Mouse (Mus musculus): ENCODE results near the gene Pde6h. TPM values are rescaled to one million over a fixed set of nuclear protein-coding genes. Genes with fewer than 3 reads are reported as not detected.

The Pde6h gene
- polyA plus RNA-seq, 1 experiment from 2014 or later, result not detected

GRCm38 (mm10) chr6:136898222-136898621, 25.4 kb upstream of the Pde6h start:
- H3K9ac ChIP-seq, result no peak overlapping the region
- no peak overlapping the region for H3K4me3 ChIP-seq
- no peak overlapping the region for H3K4me2 ChIP-seq (replicated peaks)
- no peaks in the 10 kb centered on the region for H3K36me3 ChIP-seq
- no peaks in the 10 kb centered on the region for H3K27me3 ChIP-seq
- H3K9me3 ChIP-seq (replicated peaks), result no peaks in the 10 kb centered on the region
- WGBS, result 72% methylated on average over 4 of the region's 4 CpGs
- H3K27ac ChIP-seq, result no peak overlapping the region
- H3K4me1 ChIP-seq, result no peaks in the 10 kb centered on the region
- ATAC-seq (ENCODE audit: low FRiP score), result no peak

DNA sequence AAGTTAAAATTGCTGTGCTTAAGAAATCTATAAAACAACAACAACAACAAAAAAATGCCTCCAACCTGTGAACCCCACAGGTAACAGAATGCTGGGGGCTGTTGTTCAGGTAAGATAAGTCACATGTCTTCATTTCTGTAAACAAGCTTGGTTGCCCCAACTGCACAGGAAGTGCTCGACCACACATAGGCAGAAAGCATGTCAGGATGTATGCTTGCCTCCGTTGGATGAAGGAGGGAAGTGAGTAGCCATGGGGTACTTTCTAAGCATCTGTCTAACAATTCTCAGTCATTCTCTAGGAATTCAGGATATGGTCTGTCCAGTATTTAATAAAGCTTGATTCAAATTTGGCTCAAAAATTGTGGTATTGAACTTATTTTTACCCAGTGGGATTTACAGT, 24.7 kb upstream of the Pde6h start:
- Histone ChIP-seq H3K4me3 (no peak overlapping the region), H3K27me3 (no peaks in the 10 kb centered on the region), H3K36me3 (no peaks in the 10 kb centered on the region), H3K27ac (no peak overlapping the region), H3K9ac (no peak overlapping the region), H3K4me1 (no peaks in the 10 kb centered on the region), H3K9me3 (replicated peaks) (no peaks in the 10 kb centered on the region), H3K4me2 (replicated peaks) (no peak overlapping the region)
- ATAC-seq (ENCODE audit: low FRiP score), result no peak
- WGBS, result 82% methylated on average over 2 of the region's 2 CpGs

- ATAC-seq (ENCODE audit: low FRiP score), result no peak
- 72% methylated on average over 4 of the region's 4 CpGs for WGBS
Measured at GRCm38 (mm10) chr6:136900369-136901009, 23.1 kb upstream of the Pde6h start.

DNA sequence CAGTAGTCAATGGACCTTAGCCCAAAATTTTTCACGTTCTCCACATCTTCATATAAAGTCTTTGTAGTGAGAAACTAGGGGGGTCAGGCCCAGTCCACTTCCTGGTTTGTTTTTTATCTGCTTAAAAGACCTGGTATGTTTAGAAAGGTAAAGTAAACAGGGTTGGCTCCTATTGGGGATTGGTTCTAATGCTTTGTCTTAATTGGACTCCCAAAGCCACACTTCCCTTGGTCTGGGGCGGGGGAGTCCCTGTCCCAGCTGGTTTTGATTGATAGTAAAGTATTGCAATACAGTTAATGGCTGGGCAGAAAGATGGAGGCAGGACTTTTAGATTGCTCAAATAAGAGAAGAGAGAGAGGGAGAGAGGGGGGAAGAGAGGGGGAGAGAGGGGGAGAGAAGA, 22.6 kb upstream of the Pde6h start:
- H3K27me3 ChIP-seq, result no peaks in the 10 kb centered on the region
- no peaks in the 10 kb centered on the region for H3K36me3 ChIP-seq
- H3K27ac ChIP-seq, result no peak overlapping the region
- ATAC-seq (ENCODE audit: low FRiP score), result no peak
- no peaks in the 10 kb centered on the region for H3K9me3 ChIP-seq (replicated peaks)
- H3K4me3 ChIP-seq, result no peak overlapping the region
- H3K4me2 ChIP-seq (replicated peaks), result no peak overlapping the region
- no peaks in the 10 kb centered on the region for H3K4me1 ChIP-seq
- no peak overlapping the region for H3K9ac ChIP-seq
- WGBS, result 80% methylated on average over 2 of the region's 2 CpGs

More at GRCm38 (mm10) chr6:136900369-136901009, 23.1 kb upstream of the Pde6h start:
- no peaks in the 10 kb centered on the region for H3K36me3 ChIP-seq
- H3K9ac ChIP-seq, result no peak overlapping the region
- H3K9me3 ChIP-seq (replicated peaks), result no peaks in the 10 kb centered on the region
- no peak overlapping the region for H3K27ac ChIP-seq
- H3K4me1 ChIP-seq, result no peaks in the 10 kb centered on the region
- no peak overlapping the region for H3K4me2 ChIP-seq (replicated peaks)
- no peak overlapping the region for H3K4me3 ChIP-seq
- H3K27me3 ChIP-seq, result no peaks in the 10 kb centered on the region

GRCm38 (mm10) chr6:136902527-136902926, 21.1 kb upstream of the Pde6h start:
- peaks cover 3% of the 10 kb centered on the region for H3K4me1 ChIP-seq
- no peak for ATAC-seq (ENCODE audit: low FRiP score)
- no peaks in the 10 kb centered on the region for H3K27me3 ChIP-seq
- no peak overlapping the region for H3K4me3 ChIP-seq
- no peak overlapping the region for H3K4me2 ChIP-seq (replicated peaks)
- no peak overlapping the region for H3K27ac ChIP-seq
- H3K36me3 ChIP-seq, result no peaks in the 10 kb centered on the region
- no peak overlapping the region for H3K9ac ChIP-seq
- no peaks in the 10 kb centered on the region for H3K9me3 ChIP-seq (replicated peaks)
- 91% methylated on average over 9 of the region's 9 CpGs for whole genome bisulfite sequencing

DNA sequence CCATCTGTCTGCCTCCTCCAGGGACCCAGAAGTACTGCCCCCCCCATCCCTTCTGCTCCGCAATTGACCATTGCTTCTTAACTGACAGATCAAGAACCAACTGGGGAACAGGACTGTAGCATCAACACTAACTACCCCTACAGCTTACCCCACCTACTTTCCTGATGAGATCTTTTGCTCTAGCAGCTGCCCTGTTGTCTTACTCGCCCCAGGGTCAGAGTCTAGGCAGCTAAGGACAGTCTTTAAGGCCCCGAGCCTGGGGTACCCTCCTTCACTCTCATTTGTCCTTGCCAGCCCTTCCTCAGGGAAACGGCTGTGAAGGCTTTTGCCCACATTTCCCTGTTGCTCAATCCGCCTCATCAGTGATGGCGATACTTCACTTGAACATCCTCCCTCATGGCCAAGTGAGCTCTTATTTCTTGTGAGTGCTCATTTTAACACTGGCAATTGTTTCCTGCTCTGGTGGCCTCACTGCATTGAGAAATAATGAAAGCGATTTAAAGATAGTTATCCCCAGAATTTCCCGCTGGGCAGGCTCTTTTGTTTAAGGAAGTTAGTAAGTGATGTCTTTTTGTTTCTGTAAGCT, 19.7 kb upstream of the Pde6h start:
- H3K4me2 ChIP-seq (replicated peaks), result no peak overlapping the region
- no peaks in the 10 kb centered on the region for H3K36me3 ChIP-seq
- peaks cover 3% of the 10 kb centered on the region for H3K4me1 ChIP-seq
- no peak overlapping the region for H3K9ac ChIP-seq
- ATAC-seq (ENCODE audit: low FRiP score), result no peak
- no peaks in the 10 kb centered on the region for H3K9me3 ChIP-seq (replicated peaks)
- H3K27ac ChIP-seq, result no peak overlapping the region
- WGBS, result 65% methylated on average over 8 of the region's 8 CpGs
- H3K27me3 ChIP-seq, result no peaks in the 10 kb centered on the region
- no peak overlapping the region for H3K4me3 ChIP-seq

GRCm38 (mm10) chr6:136906283-136906936, 17.2 kb upstream of the Pde6h start:
- no peak overlapping the region for H3K4me2 ChIP-seq (replicated peaks)
- H3K27ac ChIP-seq, result no peak overlapping the region
- peaks cover 3% of the 10 kb centered on the region for H3K4me1 ChIP-seq
- WGBS, result 81% methylated on average over 19 of the region's 19 CpGs
- no peaks in the 10 kb centered on the region for H3K27me3 ChIP-seq
- H3K4me3 ChIP-seq, result no peak overlapping the region
- no peaks in the 10 kb centered on the region for H3K36me3 ChIP-seq
- no peak for ATAC-seq (ENCODE audit: low FRiP score)
- H3K9me3 ChIP-seq (replicated peaks), result no peaks in the 10 kb centered on the region
- H3K9ac ChIP-seq, result no peak overlapping the region

DNA sequence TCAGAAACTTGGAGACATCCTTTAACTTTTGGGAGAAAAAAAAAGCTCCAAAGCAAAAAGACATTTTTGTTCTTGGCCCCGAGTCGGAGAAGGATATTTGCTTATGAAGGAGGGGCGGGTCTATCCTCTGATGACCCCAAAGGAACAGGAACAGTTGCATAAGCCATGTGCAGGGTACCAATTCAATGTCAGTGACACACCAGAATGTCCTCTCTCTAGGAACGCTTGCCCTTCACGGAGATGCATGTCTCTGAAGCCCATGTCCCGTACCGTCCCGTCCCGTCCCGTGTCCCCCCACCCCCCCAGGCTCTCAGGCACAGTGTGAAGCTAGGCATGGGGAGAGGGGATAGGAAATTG, 16.7 kb upstream of the Pde6h start:
- ATAC-seq (ENCODE audit: low FRiP score), result no peak
- no peaks in the 10 kb centered on the region for H3K36me3 ChIP-seq
- H3K4me3 ChIP-seq, result no peak overlapping the region
- no peaks in the 10 kb centered on the region for H3K9me3 ChIP-seq (replicated peaks)
- H3K4me1 ChIP-seq, result peaks cover 3% of the 10 kb centered on the region
- 67% methylated on average over 10 of the region's 10 CpGs for WGBS
- H3K9ac ChIP-seq, result no peak overlapping the region
- H3K27ac ChIP-seq, result no peak overlapping the region
- no peak overlapping the region for H3K4me2 ChIP-seq (replicated peaks)
- no peaks in the 10 kb centered on the region for H3K27me3 ChIP-seq

DNA sequence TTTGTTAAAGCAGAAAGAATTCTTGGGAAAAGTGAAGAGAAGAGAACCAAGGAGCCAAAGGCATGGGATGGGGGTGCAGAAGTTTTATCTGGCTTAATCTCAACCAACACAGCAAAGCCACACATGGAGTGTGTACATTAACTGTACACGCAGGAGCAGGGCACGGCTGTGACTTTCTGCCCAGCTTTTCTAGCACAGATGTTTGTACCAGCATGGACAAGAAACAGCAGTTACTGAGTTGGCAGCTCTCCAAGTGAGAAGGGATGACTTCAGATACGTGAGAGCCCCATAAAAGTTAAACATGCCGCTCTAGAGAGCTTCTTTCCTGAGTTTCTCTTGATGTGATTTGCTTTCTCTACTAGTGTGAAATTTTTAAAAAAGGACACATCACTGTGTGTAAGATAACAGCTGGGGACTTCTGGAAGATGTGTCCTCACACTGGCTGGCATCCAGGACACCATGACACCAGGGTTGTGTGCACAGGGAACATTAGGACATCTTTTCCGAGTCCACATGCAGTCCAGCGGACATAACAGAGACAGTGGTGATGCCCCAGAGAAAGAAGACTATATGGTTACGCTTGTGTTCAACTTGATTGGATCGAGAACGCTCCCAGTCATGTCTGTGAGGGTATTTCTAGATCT, 13.3 kb upstream of the Pde6h start:
- Histone ChIP-seq H3K4me2 (replicated peaks) (no peak overlapping the region), H3K36me3 (no peaks in the 10 kb centered on the region), H3K27ac (no peak overlapping the region), H3K27me3 (no peaks in the 10 kb centered on the region), H3K4me3 (no peak overlapping the region), H3K9ac (no peak overlapping the region), H3K9me3 (replicated peaks) (no peaks in the 10 kb centered on the region), H3K4me1 (peaks cover 8% of the 10 kb centered on the region)
- WGBS, result 87% methylated on average over 9 of the region's 9 CpGs
- ATAC-seq (ENCODE audit: low FRiP score), result no peak

DNA sequence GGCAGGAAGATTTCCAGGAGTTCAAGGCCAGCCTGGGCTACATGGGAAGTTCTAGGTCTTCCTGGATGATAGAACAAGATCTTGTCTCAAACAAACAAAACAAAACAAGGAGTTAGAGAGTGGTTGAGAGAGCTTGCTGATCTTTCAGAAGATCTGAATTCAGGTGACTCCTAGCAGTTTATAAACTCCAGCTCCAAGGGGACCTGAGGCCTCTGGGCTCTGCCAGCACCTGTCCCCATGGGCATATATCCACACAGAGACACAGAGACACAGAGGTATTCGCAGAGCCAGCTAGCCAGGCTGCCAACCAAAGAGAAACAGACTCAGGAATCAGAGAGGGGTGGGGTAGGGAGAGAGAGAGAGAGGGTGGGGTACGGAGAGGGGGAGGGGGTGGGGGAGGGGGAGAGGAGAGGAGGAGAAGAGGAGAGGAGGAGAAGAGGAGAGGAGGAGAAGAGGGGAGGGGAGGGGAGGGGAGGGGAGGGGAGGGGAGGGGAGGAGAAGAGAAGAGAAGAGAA, 10.8 kb upstream of the Pde6h start:
- ATAC-seq (ENCODE audit: low FRiP score), result no peak
- 88% methylated on average over 1 of the region's 2 CpGs for WGBS
- no peak overlapping the region for H3K27ac ChIP-seq
- no peaks in the 10 kb centered on the region for H3K9me3 ChIP-seq (replicated peaks)
- H3K4me3 ChIP-seq, result no peak overlapping the region
- H3K9ac ChIP-seq, result no peak overlapping the region
- H3K36me3 ChIP-seq, result no peaks in the 10 kb centered on the region
- no peaks in the 10 kb centered on the region for H3K27me3 ChIP-seq
- H3K4me1 ChIP-seq, result peaks cover 6% of the 10 kb centered on the region
- H3K4me2 ChIP-seq (replicated peaks), result peak overlapping the region; percentile 45; the same call in 1 of the 2 replicates

DNA sequence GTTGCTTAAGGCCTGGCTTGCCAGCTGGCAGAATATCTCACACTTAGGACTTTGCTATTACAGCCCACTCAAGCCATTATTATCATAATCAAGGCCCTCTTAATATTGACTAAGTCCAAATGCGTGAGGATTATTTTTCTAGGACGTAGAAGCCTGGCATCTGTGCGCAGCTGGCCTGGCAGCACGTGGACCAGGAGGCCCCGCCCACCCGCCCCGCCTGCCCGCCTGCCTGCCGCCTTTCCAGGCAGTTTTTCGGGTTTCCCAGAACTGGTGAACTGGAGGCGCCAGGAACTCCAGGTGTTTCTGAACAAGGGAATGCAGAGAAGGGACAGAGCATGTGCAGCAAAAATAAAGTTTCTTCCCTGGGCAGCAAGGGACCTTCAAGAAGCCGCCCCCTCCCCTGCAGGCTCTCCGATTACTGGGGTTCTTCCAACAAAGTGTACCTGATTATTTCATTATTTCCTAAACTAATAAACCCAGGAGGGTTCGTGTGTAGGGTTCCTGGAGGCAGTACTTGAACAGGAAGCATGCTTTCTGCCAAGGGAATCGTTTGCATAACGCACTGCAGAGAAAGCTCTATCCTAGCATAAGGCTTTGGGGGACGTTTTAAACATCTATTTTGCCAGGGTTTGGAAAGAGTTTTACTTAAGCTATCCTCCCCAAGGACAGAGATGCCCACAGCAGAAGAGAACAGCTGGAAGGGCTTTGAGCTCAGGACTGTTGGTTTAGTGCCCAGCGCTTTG, 10.1 kb upstream of the Pde6h start:
- Histone ChIP-seq H3K27me3 (no peaks in the 10 kb centered on the region), H3K36me3 (no peaks in the 10 kb centered on the region), H3K4me2 (replicated peaks) (peak overlapping the region; percentile 45), H3K4me3 (no peak overlapping the region), H3K27ac (no peak overlapping the region), H3K9ac (peak overlapping the region; percentile 35; the same call in 1 of the 2 replicates), H3K9me3 (replicated peaks) (no peaks in the 10 kb centered on the region), H3K4me1 (peaks cover 6% of the 10 kb centered on the region)
- 20% methylated on average over 18 of the region's 18 CpGs for WGBS
- no peak for ATAC-seq (ENCODE audit: low FRiP score)

- no peak overlapping the region for H3K4me3 ChIP-seq
- no peak overlapping the region for H3K4me2 ChIP-seq (replicated peaks)
- H3K36me3 ChIP-seq, result no peaks in the 10 kb centered on the region
- no peaks in the 10 kb centered on the region for H3K9me3 ChIP-seq (replicated peaks)
- no peak overlapping the region for H3K27ac ChIP-seq
- no peak for ATAC-seq (ENCODE audit: low FRiP score)
- no peak overlapping the region for H3K9ac ChIP-seq
- H3K4me1 ChIP-seq, result peaks cover 6% of the 10 kb centered on the region
- H3K27me3 ChIP-seq, result no peaks in the 10 kb centered on the region
- WGBS, result 91% methylated on average over 6 of the region's 6 CpGs
Measured at GRCm38 (mm10) chr6:136914234-136914633, 9.4 kb upstream of the Pde6h start.
